Mouse (Mus musculus) cerebellum, adult 8-10 months (tissue): ENCODE measurements around the gene Lingo1.
A peak's percentile ranks its signal among the peaks of the same experiment; 100 is the strongest.

Source experiments
- DNase-seq: peaks from one replicate; pipeline ENCODE4 v3.0.0; 2022

Lingo1 gene

GRCm38 (mm10) chr9:56664136-56664535 is 132.1 kb downstream of the Lingo1 start:
- DNase-seq: no peak

GRCm38 (mm10) chr9:56662946-56663345 is 133.3 kb downstream of the Lingo1 start:
- no peak for DNase-seq

- no peak for DNase-seq
Measured at GRCm38 (mm10) chr9:56662405-56662804, 133.9 kb downstream of the Lingo1 start.

- no peak for DNase-seq
Measured at GRCm38 (mm10) chr9:56661217-56661840, 134.9 kb downstream of the Lingo1 start.

- no peak for DNase-seq
Measured at GRCm38 (mm10) chr9:56658580-56658979, 137.7 kb downstream of the Lingo1 start.

- DNase-seq: peak; percentile 39
Measured at GRCm38 (mm10) chr9:56657996-56658398, 138.3 kb downstream of the Lingo1 start.

- peak; percentile 26 for DNase-seq
Measured at GRCm38 (mm10) chr9:56656766-56657542, 139.3 kb downstream of the Lingo1 start.

- DNase-seq: no peak
Measured at GRCm38 (mm10) chr9:56655167-56655566, 141.1 kb downstream of the Lingo1 start.

- DNase-seq: no peak
Measured at GRCm38 (mm10) chr9:56652551-56652950, 143.7 kb downstream of the Lingo1 start.

GRCm38 (mm10) chr9:56651586-56651985 is 144.7 kb downstream of the Lingo1 start:
- no peak for DNase-seq

- no peak for DNase-seq
Measured at GRCm38 (mm10) chr9:56646227-56647025, 149.8 kb downstream of the Lingo1 start.

- DNase-seq: no peak
Measured at GRCm38 (mm10) chr9:56643474-56643873, 152.8 kb downstream of the Lingo1 start.

GRCm38 (mm10) chr9:56638226-56638905 is 157.9 kb downstream of the Lingo1 start:
- no peak for DNase-seq

GRCm38 (mm10) chr9:56637403-56637857 is 158.8 kb downstream of the Lingo1 start:
- DNase-seq: no peak

GRCm38 (mm10) chr9:56636766-56637402 is 159.4 kb downstream of the Lingo1 start:
- DNase-seq: no peak

GRCm38 (mm10) chr9:56636214-56636613 is 160.1 kb downstream of the Lingo1 start:
- DNase-seq: peak; percentile 93

GRCm38 (mm10) chr9:56635498-56636121 is 160.7 kb downstream of the Lingo1 start:
- peak; percentile 63 for DNase-seq

GRCm38 (mm10) chr9:56635121-56635497 is 161.2 kb downstream of the Lingo1 start:
- DNase-seq: peak; percentile 67

- DNase-seq: peak; percentile 56
Measured at GRCm38 (mm10) chr9:56634406-56635120, 161.7 kb downstream of the Lingo1 start.

GRCm38 (mm10) chr9:56633449-56634225 is 162.6 kb downstream of the Lingo1 start:
- peak; percentile 61 for DNase-seq
